Mouse (Mus musculus): ENCODE data around the gene Gm21149.

DNA sequence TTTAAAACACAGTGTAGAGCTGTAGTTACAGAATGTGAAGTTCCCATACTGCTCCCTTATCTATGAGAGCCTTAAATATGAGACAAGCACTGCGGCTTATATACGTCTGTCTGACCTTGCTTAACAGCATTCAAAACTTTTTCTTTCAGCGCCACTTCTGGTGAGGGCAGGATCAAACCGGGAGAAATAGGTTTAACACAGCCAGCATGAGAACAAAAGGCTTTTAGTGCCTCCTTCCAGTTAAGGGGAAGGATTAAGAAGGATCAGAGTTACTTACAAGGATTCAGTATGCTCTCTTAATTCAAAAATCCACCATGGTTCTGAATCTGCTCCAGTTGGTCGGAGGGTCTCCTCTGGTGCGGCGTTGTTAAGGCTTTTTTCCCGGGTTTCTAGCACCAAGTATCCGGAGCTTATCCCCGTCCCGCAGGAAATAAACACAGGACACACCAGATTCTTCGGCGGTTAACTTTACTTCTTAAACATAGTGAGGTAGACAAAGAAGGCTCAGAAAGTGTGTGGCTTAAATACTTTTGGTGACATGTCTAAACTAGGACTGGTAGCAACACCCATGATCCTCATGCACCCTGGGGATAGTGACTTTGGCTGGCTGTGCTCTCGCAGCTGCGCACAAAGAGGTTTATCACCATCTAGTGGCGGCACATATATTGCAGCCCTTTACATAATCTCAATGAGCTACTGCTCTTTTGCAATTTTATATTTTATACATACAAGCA lies 30.4 kb upstream of the Gm21149 start:
- TF ChIP-seq POLR2A (IDR thresholded peaks at IDR 0.05; ENCODE audit: borderline replicate concordance, insufficient read depth, low read length) = no peak
- TF ChIP-seq CTCF (IDR thresholded peaks at IDR 0.05; ENCODE audit: borderline replicate concordance, insufficient read depth, low read depth, low read length) = peak; percentile 44; the same call in 1 of the 2 replicates
